Mouse (Mus musculus) layer of hippocampus, postnatal 10 days (tissue): Measurements from ENCODE around the gene Lyrm1. TPM values are rescaled to one million over a fixed set of nuclear protein-coding genes. Genes with fewer than 3 reads are reported as not detected.

ENCODE experiments used
- DNase-seq, 2 experiments: peaks; one replicate each; pipeline ENCODE4 v3.0.0; 2021; ENCODE audit warnings: low spot score in 2 of 2
- total RNA-seq, 2 experiments: library from RNA; stranded (reverse); gene quantifications; 2 replicates each; pipeline ENCODE4 v1.2.3; 2021

The Lyrm1 gene
- total RNA-seq, 2 experiments from 2014 or later, result 7.3 to 8.9 TPM

- no peak for DNase-seq
Measured at GRCm38 (mm10) chr7:119881229-119881628, 14.4 kb upstream of the Lyrm1 start.

DNA sequence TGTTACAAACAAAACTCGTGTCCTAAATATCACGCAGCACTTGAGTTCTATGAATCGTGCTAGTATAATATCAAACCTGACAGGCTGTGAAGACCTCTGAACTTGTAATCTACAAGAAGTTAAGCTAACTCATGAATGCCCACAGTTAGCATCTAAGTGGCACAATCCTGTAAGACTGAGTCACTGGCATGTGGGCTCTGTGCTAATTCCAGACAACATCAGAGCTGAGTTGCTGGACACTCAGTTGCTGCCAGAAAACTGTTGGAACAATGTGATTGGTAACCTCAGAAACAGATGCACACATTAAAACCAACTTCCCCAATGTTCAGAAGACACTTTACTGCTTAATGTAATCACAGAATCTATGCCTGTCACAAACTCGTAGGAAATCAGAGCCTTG lies 7.8 kb upstream of the Lyrm1 start:
- DNase-seq, result no peak

- DNase-seq, result no peak
Measured at GRCm38 (mm10) chr7:119892198-119892597, 3.5 kb upstream of the Lyrm1 start.

DNA sequence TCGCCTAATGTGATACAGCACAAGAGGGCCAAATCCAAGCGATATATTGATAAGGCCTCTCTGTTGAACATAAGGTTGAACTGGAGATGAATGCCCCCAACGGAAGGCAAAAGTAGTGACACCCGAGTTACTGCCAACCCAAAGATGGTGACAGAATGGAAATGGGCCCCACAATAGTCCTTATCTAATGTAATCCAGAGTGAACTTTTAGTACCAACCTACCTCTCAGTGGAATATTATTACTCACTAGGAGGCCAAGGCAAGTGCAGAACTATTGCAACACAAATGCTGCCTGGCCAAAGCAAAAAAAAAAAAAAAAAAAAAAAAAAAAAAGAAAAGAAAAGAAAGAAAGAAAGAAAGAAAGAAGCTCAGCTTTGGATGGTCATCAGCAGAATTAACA lies 2.9 kb upstream of the Lyrm1 start:
- DNase-seq, result no peak

DNA sequence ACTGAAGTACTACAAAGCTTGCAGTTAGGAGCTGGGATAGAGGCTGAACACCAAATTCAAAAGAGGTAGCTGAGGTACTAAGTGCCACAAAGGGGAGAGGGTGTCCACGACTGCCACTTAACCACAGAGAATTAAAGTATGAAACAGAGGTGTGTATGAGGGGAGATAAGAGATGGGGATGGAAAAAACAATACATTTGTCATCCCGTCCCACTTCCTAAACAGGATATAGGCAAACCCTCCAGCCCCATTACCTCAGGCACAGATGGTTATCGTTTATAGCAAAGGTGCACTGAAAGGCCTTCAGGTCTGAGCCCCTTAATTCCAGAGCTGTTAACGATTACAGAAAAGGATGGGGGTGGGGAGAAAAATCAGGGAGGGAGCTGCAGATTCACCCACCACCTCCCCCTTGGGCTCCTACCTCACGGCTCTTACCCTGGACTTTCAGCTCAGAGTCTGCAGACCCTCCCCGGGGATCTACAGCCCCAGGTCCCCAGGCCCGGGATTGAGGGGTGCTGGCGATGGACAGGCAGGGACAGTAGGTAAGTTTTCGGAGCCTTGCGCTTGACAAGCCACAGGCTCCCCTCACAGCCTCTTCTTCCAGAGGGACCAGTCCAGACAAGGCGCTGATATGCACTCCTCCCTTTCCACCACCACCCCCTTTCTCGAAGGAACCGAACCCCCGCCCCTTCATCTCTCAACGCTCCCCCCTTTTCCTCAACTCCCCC lies 680 bp upstream of the Lyrm1 start:
- peak in 1 of 2 experiments; percentile 9 for DNase-seq

DNA sequence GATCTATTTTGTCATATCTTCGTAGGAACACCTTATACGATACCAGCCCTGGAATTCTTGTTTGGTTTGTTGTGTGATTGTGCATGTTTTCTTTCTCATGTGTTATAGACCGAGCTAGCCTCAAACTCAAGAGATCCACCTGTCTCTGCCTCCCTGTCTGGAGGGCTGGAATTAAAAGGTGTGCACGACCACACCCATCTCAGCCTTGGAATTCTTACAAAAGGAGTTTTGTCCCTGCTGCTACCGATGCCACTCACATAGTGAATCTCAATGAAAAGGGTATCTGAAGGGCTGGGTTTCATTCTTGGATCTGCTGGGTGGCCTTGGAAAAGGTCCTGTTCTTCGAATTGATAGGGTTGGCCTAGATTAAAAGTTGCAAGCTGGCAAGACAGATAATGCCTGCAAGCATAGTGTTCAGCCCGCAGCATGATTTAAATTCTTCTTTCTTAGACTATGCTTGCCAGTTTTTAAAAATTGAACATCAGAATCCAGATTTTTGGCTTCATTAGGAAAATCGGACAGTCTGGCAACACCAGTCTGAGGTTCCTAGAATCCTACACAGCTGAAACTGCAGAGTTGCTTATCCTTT lies 2.0 kb downstream of the Lyrm1 start:
- DNase-seq, result no peak

DNA sequence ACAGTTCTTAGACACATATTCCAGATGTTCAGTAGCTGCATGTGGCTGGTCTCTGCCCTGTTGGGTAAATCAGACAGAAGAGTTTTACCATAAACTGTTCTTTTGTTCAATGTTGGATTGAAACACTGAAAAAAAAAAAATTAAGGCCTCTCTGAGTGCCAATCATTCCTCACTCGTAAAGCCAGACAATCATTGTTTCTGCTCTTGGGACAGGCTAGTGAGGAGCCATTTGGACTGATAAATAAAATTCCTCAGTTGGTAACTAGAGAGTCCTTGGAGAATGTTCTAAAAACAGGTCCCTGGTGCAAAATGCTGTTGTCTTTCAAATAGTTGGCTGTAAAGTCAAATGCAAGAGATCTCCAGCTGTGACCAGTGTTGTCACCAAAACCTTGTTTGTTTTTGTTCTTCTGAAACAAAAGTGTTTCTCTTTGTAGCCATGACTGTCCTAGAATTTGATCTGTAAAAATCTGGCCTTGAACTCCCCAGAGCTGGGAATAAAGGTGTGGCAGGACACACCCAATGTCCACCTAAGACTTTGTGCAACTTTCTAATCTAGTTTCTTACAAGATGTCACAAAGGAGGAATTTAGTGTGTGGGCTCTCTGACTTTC lies 2.7 kb downstream of the Lyrm1 start:
- no peak for DNase-seq

- DNase-seq, result no peak
Measured at GRCm38 (mm10) chr7:119899386-119900057, 3.9 kb downstream of the Lyrm1 start.

DNA sequence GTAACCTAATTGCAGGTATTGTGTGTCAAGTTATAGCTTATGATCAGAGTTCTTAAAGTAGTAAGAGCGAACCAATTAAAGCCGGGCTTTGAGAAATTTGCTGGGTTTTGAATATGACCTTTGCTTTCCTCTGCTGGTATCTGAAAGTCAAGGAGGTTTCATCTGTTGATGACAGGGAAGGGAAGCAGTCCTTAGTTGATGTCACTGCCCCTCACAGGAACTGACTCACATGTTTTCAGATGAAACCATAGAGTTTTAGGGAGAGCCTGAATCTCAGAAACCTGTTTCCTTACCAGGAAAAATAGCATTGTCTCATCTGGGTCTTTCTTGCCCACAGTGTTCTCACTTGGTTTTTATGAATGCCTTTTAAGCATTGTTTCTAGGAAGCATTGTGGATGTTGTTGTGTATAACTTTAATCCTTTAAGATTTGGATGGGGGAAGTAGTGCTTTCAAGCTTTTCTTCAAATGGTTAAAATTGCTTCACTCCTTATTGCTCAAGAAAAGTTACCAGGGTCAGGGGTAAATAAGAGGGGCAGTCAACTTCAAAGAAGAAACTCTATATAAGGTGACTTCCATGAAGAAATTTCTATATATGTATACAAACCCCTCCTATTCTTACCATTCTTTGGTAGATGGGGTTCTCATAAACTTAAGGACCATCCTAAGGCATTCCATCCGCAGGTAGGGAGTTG lies 11.0 kb downstream of the Lyrm1 start:
- DNase-seq, result no peak

DNA sequence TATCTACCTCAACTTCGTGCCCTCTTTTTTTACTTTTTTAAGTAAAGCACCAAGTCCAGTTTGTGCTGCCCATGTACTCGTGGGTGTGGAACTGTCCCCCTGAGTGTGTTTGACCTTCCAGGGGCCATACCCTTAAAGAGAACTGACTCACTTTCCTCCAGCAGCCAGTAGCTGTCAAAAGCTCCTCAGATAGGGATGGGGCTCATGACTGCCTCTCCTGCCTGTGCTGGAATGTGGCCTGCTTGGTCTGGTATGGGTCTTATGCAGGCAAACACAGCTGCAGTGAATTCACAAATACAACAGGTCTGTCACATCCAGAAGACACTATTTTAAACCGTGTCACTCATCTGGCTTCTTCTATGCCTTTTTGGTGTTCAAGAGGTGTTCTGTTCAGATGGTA lies 16.1 kb downstream of the Lyrm1 start:
- DNase-seq, result no peak

GRCm38 (mm10) chr7:119920457-119920856 lies 24.8 kb downstream of the Lyrm1 start:
- no peak for DNase-seq

- DNase-seq, result no peak
Measured at GRCm38 (mm10) chr7:119921054-119921453, 25.4 kb downstream of the Lyrm1 start.

- no peak for DNase-seq
Measured at GRCm38 (mm10) chr7:119928783-119929440, 33.3 kb downstream of the Lyrm1 start.

- no peak for DNase-seq
Measured at GRCm38 (mm10) chr7:119936321-119936720, 40.7 kb downstream of the Lyrm1 start.

- no peak for DNase-seq
Measured at GRCm38 (mm10) chr7:119937036-119937435, 41.4 kb downstream of the Lyrm1 start.

GRCm38 (mm10) chr7:119941569-119941968 lies 45.9 kb downstream of the Lyrm1 start:
- no peak for DNase-seq

- DNase-seq, result no peak
Measured at GRCm38 (mm10) chr7:119954047-119954446, 58.4 kb downstream of the Lyrm1 start.

DNA sequence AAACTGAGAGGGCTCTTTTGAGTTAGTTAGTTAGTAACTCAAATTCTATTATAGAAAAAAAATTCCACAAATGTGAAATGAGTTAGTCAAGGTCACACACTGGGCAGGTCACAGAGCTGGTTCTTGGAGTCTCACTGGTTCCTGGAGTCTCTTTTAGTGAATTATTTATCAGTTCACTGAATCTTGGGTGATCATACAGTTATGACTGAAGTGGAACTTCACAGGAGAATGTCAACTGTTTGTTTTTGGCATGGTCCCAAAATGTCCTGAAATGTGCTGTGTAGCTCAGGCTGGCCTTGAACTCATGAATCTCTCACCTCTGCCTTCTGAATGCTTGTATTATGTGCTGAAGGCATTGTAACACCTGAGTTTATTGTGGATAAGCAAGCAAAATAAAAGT lies 61.8 kb downstream of the Lyrm1 start:
- DNase-seq, result no peak

DNA sequence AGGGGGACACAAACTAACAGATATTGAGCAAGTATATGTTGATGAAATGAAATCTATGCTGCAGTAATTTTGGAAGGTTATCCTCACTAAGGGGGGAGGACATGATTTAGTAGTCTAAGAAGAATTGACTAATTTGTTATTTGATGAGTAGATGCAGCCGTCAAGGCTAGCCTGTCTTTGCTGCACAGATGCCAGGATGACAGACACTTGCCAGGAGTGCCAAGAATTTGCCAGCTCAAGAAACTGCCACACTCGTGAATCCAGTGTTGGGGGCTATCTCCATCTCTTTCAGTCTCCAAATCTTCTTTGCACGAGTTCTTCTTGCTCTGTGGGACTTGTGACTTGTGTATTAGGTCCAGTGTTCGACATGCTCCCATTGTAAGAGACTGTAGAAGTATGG lies 63.4 kb downstream of the Lyrm1 start:
- no peak for DNase-seq

GRCm38 (mm10) chr7:119959491-119959890 lies 63.8 kb downstream of the Lyrm1 start:
- DNase-seq, result no peak

- no peak for DNase-seq
Measured at GRCm38 (mm10) chr7:119960006-119960405, 64.3 kb downstream of the Lyrm1 start.
